Mouse (Mus musculus) small intestine, adult 2 months (tissue): Measurements from ENCODE around the gene Gm20388. TPM values are rescaled to one million over a fixed set of nuclear protein-coding genes. Genes with fewer than 3 reads are reported as not detected.

Source experiments
- H3K27ac ChIP-seq: fragments of 200-500 bp; 2 replicates; pipeline ENCODE4 v1.5.1; 2012; ENCODE audit warnings: low read depth, low read length, control low read depth, inconsistent platforms; ENCODE audit not compliant: insufficient read depth
- H3K27me3 ChIP-seq: fragments of 200-500 bp; 2 replicates; pipeline ENCODE4 v1.6.1; 2012; ENCODE audit warnings: mild to moderate bottlenecking, moderate library complexity, low read length, inconsistent platforms; ENCODE audit not compliant: control insufficient read depth, insufficient read depth
- H3K36me3 ChIP-seq: fragments of 200-500 bp; 2 replicates; pipeline ENCODE4 v1.6.1; 2012; ENCODE audit warnings: mild to moderate bottlenecking, low read length, control low read depth, inconsistent platforms; ENCODE audit not compliant: control insufficient read depth, insufficient read depth
- H3K4me1 ChIP-seq: fragments of 200-500 bp; 2 replicates; pipeline ENCODE4 v1.6.1; 2012; ENCODE audit warnings: low read length, inconsistent platforms, mixed read lengths; ENCODE audit not compliant: control insufficient read depth, insufficient read depth, insufficient read length
- H3K4me3 ChIP-seq: fragments of 200-500 bp; 2 replicates; pipeline ENCODE4 v1.5.1; 2012; ENCODE audit warnings: low read depth, mild to moderate bottlenecking, control low read depth, inconsistent platforms, low read length, moderate library complexity
- CTCF ChIP-seq: fragments of 200-500 bp; IDR thresholded peaks from 2 replicates; pipeline ENCODE4 v1.5.1; 2012; ENCODE audit warnings: low read depth, mild to moderate bottlenecking, control low read depth, inconsistent platforms, low read length, moderate library complexity, mixed read lengths; ENCODE audit not compliant: insufficient replicate concordance, insufficient read length; ENCODE audit errors: extremely low read depth
- POLR2A ChIP-seq: fragments of 200-500 bp; IDR thresholded peaks from 2 replicates; pipeline ENCODE4 v1.6.1; 2012; ENCODE audit warnings: low read depth, mild to moderate bottlenecking, control low read depth, inconsistent platforms, low read length, moderate library complexity
- WGBS: fragments of 180-500 bp; shearing (Covaris S2); methylation state at CpG from one replicate; pipeline ENCODE4 v1.1.7; 2018; 5-methylcytosine and 5-hydroxymethylcytosine counted together
- polyA plus RNA-seq: library from polyadenylated mRNA; depleted of rRNA; stranded (reverse); fragments of >200 nt; gene quantifications from 2 replicates; pipeline ENCODE4 v1.2.3, GENCODE M21; 2012

Gene Gm20388
- polyA plus RNA-seq, 1 experiment: 37.3 TPM

GRCm38 (mm10) chr8:122854388-122854787 is 2943.7 kb downstream of the Gm20388 start:
- H3K27me3 ChIP-seq: no peaks in the 10 kb centered on the region; the same call in 1 of the 2 replicates
- H3K27ac ChIP-seq: no peak overlapping the region
- H3K4me1 ChIP-seq: no peaks in the 10 kb centered on the region
- no peak overlapping the region for H3K4me3 ChIP-seq
- WGBS: 63% methylated on average over 7 of the region's 7 CpGs
- H3K36me3 ChIP-seq: no peaks in the 10 kb centered on the region
- TF ChIP-seq CTCF (no peak), POLR2A (no peak)

- Histone ChIP-seq H3K27ac (no peak overlapping the region), H3K4me3 (no peak overlapping the region), H3K27me3 (no peaks in the 10 kb centered on the region; the same call in 1 of the 2 replicates), H3K4me1 (no peaks in the 10 kb centered on the region), H3K36me3 (no peaks in the 10 kb centered on the region)
- TF ChIP-seq POLR2A (no peak), CTCF (no peak)
- WGBS: 46% methylated on average over 4 of the region's 4 CpGs
These were observed 2944.5 kb downstream of the Gm20388 start for GRCm38 (mm10) chr8:122855123-122855522.

GRCm38 (mm10) chr8:122856288-122856687 is 2945.6 kb downstream of the Gm20388 start:
- Histone ChIP-seq H3K4me3 (no peak overlapping the region), H3K4me1 (no peaks in the 10 kb centered on the region), H3K27me3 (no peaks in the 10 kb centered on the region; the same call in 1 of the 2 replicates), H3K27ac (no peak overlapping the region), H3K36me3 (no peaks in the 10 kb centered on the region)
- WGBS: 78% methylated on average over 8 of the region's 8 CpGs
- TF ChIP-seq POLR2A (no peak), CTCF (no peak)

GRCm38 (mm10) chr8:122859843-122860242 is 2949.2 kb downstream of the Gm20388 start:
- 40% methylated on average over 13 of the region's 13 CpGs for WGBS
- H3K27ac ChIP-seq: no peak overlapping the region

GRCm38 (mm10) chr8:122864719-122865129 is 2954.1 kb downstream of the Gm20388 start:
- H3K27ac ChIP-seq: no peak overlapping the region
- WGBS: 59% methylated on average over 26 of the region's 26 CpGs

More at GRCm38 (mm10) chr8:122859843-122860242, 2949.2 kb downstream of the Gm20388 start:
- no peaks in the 10 kb centered on the region for H3K27me3 ChIP-seq
- H3K4me1 ChIP-seq: no peaks in the 10 kb centered on the region
- no peak overlapping the region for H3K4me3 ChIP-seq
- no peak for TF ChIP-seq POLR2A
- no peak for TF ChIP-seq CTCF
- H3K36me3 ChIP-seq: no peaks in the 10 kb centered on the region

GRCm38 (mm10) chr8:122865441-122865840 is 2954.8 kb downstream of the Gm20388 start:
- Histone ChIP-seq H3K27me3 (no peaks in the 10 kb centered on the region), H3K27ac (no peak overlapping the region), H3K36me3 (no peaks in the 10 kb centered on the region), H3K4me3 (no peak overlapping the region), H3K4me1 (peaks cover 4% of the 10 kb centered on the region)
- WGBS: 56% methylated on average over 10 of the region's 10 CpGs
- no peak for TF ChIP-seq POLR2A
- no peak for TF ChIP-seq CTCF

More at GRCm38 (mm10) chr8:122864719-122865129, 2954.1 kb downstream of the Gm20388 start:
- TF ChIP-seq CTCF (no peak), POLR2A (no peak)
- no peaks in the 10 kb centered on the region; the same call in none of the 2 replicates for H3K4me1 ChIP-seq
- H3K36me3 ChIP-seq: no peaks in the 10 kb centered on the region
- no peak overlapping the region for H3K4me3 ChIP-seq
- H3K27me3 ChIP-seq: no peaks in the 10 kb centered on the region

- Histone ChIP-seq H3K36me3 (no peaks in the 10 kb centered on the region), H3K27ac (no peak overlapping the region), H3K27me3 (no peaks in the 10 kb centered on the region), H3K4me3 (no peak overlapping the region), H3K4me1 (peaks cover 6% of the 10 kb centered on the region)
- no peak for TF ChIP-seq CTCF
- WGBS: 63% methylated on average over 8 of the region's 8 CpGs
These were observed 2955.6 kb downstream of the Gm20388 start for GRCm38 (mm10) chr8:122866231-122866630.
